Mouse (Mus musculus) limb, embryonic 12.5 days (tissue): ENCODE results near the gene Rabep2. TPM values are rescaled to one million over a fixed set of nuclear protein-coding genes. Genes with fewer than 3 reads are reported as not detected.

Experiments used
- ATAC-seq: fragments of 200-750 bp; cut with Nextera tagmentation; 2 replicates; pipeline ENCODE4 v1.8.0; 2017; ENCODE audit warnings: low read depth, moderate TSS enrichment; ENCODE audit not compliant: insufficient number of reproducible peaks, insufficient read depth, low FRiP score, low TSS enrichment
- H3K27ac ChIP-seq: fragments of 300-500 bp; sonication (generic); 2 replicates; pipeline ENCODE4 v1.5.1; 2016; ENCODE audit warnings: mild to moderate bottlenecking, moderate library complexity
- H3K27me3 ChIP-seq: fragments of 300-500 bp; sonication (generic); 2 replicates; pipeline ENCODE4 v1.6.1; 2016; ENCODE audit warnings: mild to moderate bottlenecking, moderate library complexity
- H3K36me3 ChIP-seq: fragments of 300-500 bp; sonication (generic); 2 replicates; pipeline ENCODE4 v1.6.1; 2016; ENCODE audit warnings: mild to moderate bottlenecking, moderate library complexity
- H3K4me1 ChIP-seq: fragments of 300-500 bp; sonication (generic); replicated peaks from 2 replicates; pipeline ENCODE4 v1.6.1; 2016
- H3K4me2 ChIP-seq: fragments of 300-500 bp; sonication (generic); 2 replicates; pipeline ENCODE4 v1.6.1; 2016; ENCODE audit warnings: mild to moderate bottlenecking, moderate library complexity
- H3K4me3 ChIP-seq: fragments of 300-500 bp; sonication (generic); replicated peaks from 2 replicates; pipeline ENCODE4 v1.5.1; 2016; ENCODE audit warnings: mild to moderate bottlenecking
- H3K9ac ChIP-seq: fragments of 300-500 bp; sonication (generic); replicated peaks from 2 replicates; pipeline ENCODE4 v1.6.1; 2016; ENCODE audit warnings: mild to moderate bottlenecking, moderate library complexity
- H3K9me3 ChIP-seq: fragments of 300-500 bp; sonication (generic); 2 replicates; pipeline ENCODE4 v1.6.1; 2016; ENCODE audit warnings: mild to moderate bottlenecking, moderate library complexity
- WGBS: fragments of 180-500 bp; shearing (Covaris S2); methylation state at CpG from one replicate; pipeline ENCODE4 v1.1.7; 2016; 5-methylcytosine and 5-hydroxymethylcytosine counted together
- polyA plus RNA-seq: library from polyadenylated mRNA; unstranded; fragments of >200 nt; fragmentation: Nextera tagmentation; extraction: Ambion mirVana; gene quantifications from 2 replicates; pipeline ENCODE4 v1.2.1, GENCODE M21; 2016

The Rabep2 gene
- polyA plus RNA-seq, 1 experiment from 2014 or later = 37.1 TPM

DNA sequence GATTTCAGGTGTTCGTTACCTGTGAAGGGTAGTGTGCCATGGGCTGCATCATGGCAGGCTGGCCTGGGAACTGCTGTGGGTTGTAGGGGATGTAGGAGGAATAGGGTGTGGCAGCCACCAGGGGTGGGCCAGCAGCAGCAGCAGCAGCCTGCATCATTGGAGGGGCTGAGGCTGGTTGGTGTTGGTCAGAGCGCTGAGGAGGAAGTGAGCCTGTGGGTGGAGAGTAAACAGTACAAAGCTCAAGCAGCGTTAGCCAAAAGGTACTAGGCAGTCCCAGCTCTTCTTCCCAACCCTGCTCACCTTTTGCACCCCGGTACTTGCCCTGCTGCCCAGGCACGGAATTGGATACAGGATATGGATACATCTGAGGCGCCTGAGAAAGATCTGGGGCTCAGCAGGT is 65.6 kb downstream of the Rabep2 start:
- Histone ChIP-seq H3K27ac (no peak overlapping the region), H3K4me3 (no peak overlapping the region), H3K4me2 (no peak overlapping the region), H3K36me3 (peaks cover 97% of the 10 kb centered on the region), H3K27me3 (no peaks in the 10 kb centered on the region), H3K4me1 (no peaks in the 10 kb centered on the region), H3K9ac (no peak overlapping the region), H3K9me3 (no peaks in the 10 kb centered on the region)
- 93% methylated on average over 6 of the region's 6 CpGs for WGBS
- ATAC-seq = no peak

- no peak overlapping the region for H3K4me3 ChIP-seq
- H3K27me3 ChIP-seq = no peaks in the 10 kb centered on the region
- H3K36me3 ChIP-seq = peaks cover 97% of the 10 kb centered on the region
- H3K9ac ChIP-seq = no peak overlapping the region
- H3K4me1 ChIP-seq = peaks cover 6% of the 10 kb centered on the region
- WGBS = 88% methylated on average over 5 of the region's 5 CpGs
- H3K9me3 ChIP-seq = no peaks in the 10 kb centered on the region
- no peak overlapping the region for H3K4me2 ChIP-seq
- H3K27ac ChIP-seq = no peak overlapping the region
- ATAC-seq = no peak
Measured at GRCm38 (mm10) chr7:126496475-126496874, 67.9 kb downstream of the Rabep2 start.

DNA sequence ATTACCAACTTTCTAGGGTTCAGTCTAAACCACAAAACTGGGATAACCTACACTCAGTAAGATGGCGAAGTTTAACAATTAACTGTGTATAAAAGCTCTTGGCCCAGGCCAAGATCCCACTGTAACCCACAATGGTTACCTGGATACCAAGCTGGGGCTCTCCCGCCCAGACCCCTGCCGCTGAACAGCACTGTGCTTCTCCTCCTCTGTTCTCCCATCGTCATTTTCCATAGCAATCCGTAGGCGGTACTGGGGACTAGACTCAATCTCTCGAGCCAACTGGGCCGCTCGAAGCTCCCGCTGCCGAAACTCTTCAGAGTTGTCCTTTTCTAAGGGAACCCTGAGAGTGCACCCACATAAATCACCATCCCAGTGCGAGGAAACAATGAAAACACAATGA is 69.4 kb downstream of the Rabep2 start:
- no peak overlapping the region for H3K4me3 ChIP-seq
- H3K36me3 ChIP-seq = peaks cover 84% of the 10 kb centered on the region
- no peak overlapping the region for H3K27ac ChIP-seq
- H3K4me2 ChIP-seq = no peak overlapping the region
- ATAC-seq = no peak
- H3K9ac ChIP-seq = no peak overlapping the region
- peaks cover 6% of the 10 kb centered on the region for H3K4me1 ChIP-seq
- 96% methylated on average over 12 of the region's 12 CpGs for WGBS
- no peaks in the 10 kb centered on the region for H3K9me3 ChIP-seq
- H3K27me3 ChIP-seq = no peaks in the 10 kb centered on the region

Other genes with a start within 250 kb of the Rabep2 start
- 63.6 and 72.8 TPM in 2 replicates for gene Xpo6, start 228.3 kb upstream of the Rabep2 start, polyA plus RNA-seq
- 120 TPM in 2 replicates for gene Sbk1, start 156.1 kb upstream of the Rabep2 start, polyA plus RNA-seq
- gene Lat, start 59.2 kb upstream of the Rabep2 start, polyA plus RNA-seq = 2.9 and 3.2 TPM in 2 replicates
- 57.2 and 58.8 TPM in 2 replicates for gene Spns1, start 51.3 kb upstream of the Rabep2 start, polyA plus RNA-seq
- 2.9 and 3.2 TPM in 2 replicates for gene Nfatc2ip, start 32.0 kb upstream of the Rabep2 start, polyA plus RNA-seq
- not detected in 2 replicates for gene Cd19, start 13.9 kb upstream of the Rabep2 start, polyA plus RNA-seq
- 52.5 and 54.1 TPM in 2 replicates for gene Atp2a1, start 34.3 kb downstream of the Rabep2 start, polyA plus RNA-seq
- gene Sh2b1, start 46.7 kb downstream of the Rabep2 start, polyA plus RNA-seq = 57.8 and 59.9 TPM in 2 replicates
- gene Tufm, start 58.6 kb downstream of the Rabep2 start, polyA plus RNA-seq = 137 and 140 TPM in 2 replicates
- gene Atxn2l, start 74.7 kb downstream of the Rabep2 start, polyA plus RNA-seq = 59.6 and 65.8 TPM in 2 replicates
- 202 and 205 TPM in 2 replicates for gene Eif3c, start 137.7 kb downstream of the Rabep2 start, polyA plus RNA-seq
- gene Apobr, start 156.2 kb downstream of the Rabep2 start, polyA plus RNA-seq = 0.56 and 0.90 TPM in 2 replicates
- 34.0 TPM in 2 replicates for gene Cln3, start 157.1 kb downstream of the Rabep2 start, polyA plus RNA-seq
- not detected in 2 replicates for gene Il27, start 166.2 kb downstream of the Rabep2 start, polyA plus RNA-seq
- 0.28 TPM in 1 of 2 replicates, not detected in the other for gene Nupr1, start 202.1 kb downstream of the Rabep2 start, polyA plus RNA-seq
- 47.7 and 49.1 TPM in 2 replicates for gene Sgf29, start 220.6 kb downstream of the Rabep2 start, polyA plus RNA-seq
- gene Sult1a1, start 247.7 kb downstream of the Rabep2 start, polyA plus RNA-seq = 0.83 and 1.2 TPM in 2 replicates